Mouse (Mus musculus) small intestine, adult 2 months (tissue): Measurements from ENCODE around the gene Megf9.

Experiments used
- CTCF ChIP-seq: fragments of 200-500 bp; IDR thresholded peaks from 2 replicates; pipeline ENCODE4 v1.5.1; 2012; ENCODE audit warnings: low read depth, mild to moderate bottlenecking, control low read depth, inconsistent platforms, low read length, moderate library complexity, mixed read lengths; ENCODE audit not compliant: insufficient replicate concordance, insufficient read length; ENCODE audit errors: extremely low read depth
- POLR2A ChIP-seq: fragments of 200-500 bp; IDR thresholded peaks from 2 replicates; pipeline ENCODE4 v1.6.1; 2012; ENCODE audit warnings: low read depth, mild to moderate bottlenecking, control low read depth, inconsistent platforms, low read length, moderate library complexity

GRCm38 (mm10) chr4:70573926-70574325 lies 39.1 kb upstream of the Megf9 start:
- TF ChIP-seq CTCF = no peak
- no peak for TF ChIP-seq POLR2A
